Mouse (Mus musculus): ENCODE measurements around the gene Mettl7a1. TPM values are rescaled to one million over a fixed set of nuclear protein-coding genes. Genes with fewer than 3 reads are reported as not detected.
"Not testable (repeated sequence)": the region's sequence is repeated elsewhere in the genome, so short reads cannot be mapped to it uniquely, and the experiment has no call there.

Gene Mettl7a1
- polyA plus RNA-seq, 1 experiment from 2014 or later: 3.8 TPM

DNA sequence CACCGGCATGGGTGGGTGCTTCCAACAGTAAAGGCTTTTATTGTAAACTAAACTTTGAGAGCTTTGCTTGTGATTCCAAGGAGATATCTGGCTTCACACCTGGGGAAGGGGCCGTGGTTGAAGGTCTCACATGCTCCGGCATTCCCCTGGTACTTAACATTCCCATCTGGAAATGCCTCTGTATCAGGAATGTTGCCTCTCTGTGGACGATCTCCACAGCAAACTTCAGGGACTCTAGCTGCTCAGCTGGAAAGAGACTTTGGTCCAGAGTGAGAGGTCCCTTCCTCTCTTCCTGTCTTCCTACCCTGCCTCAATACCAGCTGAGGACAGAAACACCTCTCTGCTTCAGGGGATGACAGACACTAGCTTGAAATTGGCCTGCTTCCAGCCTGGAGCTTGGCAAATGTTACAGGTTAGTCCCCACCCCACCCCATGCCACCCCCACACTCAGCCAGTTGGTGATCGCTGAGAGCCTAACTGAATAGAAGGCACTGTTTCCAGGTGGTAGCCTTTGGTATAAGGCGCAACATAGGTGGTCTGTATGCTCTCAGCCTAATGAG is 47.6 kb downstream of the Mettl7a1 start:
- Histone ChIP-seq H3K4me2 (ENCODE audit: low read length) (no peak overlapping the region), H3K27ac (ENCODE audit: low read length) (no peak overlapping the region), H3K9me3 (ENCODE audit: control insufficient read depth, low read length) (no peaks in the 10 kb centered on the region), H3K9ac (replicated peaks; ENCODE audit: low read depth, low read length) (no peak overlapping the region), H3K4me1 (replicated peaks; ENCODE audit: control insufficient read depth, insufficient read depth, low read length) (no peaks in the 10 kb centered on the region), H3K27me3 (replicated peaks; ENCODE audit: control insufficient read depth, insufficient read depth, low read length) (no peaks in the 10 kb centered on the region), H3K36me3 (ENCODE audit: control insufficient read depth, insufficient read depth) (no peaks in the 10 kb centered on the region), H3K4me3 (replicated peaks; ENCODE audit: low read length) (no peak overlapping the region)
- ATAC-seq: no peak
- 82% methylated on average over 6 of the region's 6 CpGs for WGBS

DNA sequence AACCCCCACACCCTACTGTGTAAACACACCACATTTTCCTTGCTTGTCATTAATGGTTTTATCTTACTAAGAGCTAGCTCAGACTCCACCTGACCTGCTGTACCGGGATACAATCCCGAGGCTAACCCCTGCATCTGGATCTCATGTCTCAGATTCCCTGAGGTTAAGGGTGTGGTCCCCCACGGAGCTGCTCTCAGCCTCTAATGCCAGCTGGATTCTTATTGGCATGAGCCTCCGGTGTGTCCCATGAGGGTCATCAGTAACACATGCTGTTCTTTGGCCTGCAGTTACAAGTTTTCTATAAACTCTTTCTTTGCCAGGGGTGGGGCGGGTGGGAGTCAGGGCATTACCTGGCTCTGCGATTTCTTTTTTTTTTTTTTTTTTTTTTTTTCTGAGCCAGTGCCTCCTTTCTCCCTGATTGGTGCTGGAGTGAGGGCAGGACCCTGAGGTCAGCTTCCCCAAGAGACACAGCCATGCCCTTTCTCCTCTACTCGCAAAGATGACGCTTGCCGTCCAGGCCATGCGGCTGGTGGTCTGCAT is 48.8 kb downstream of the Mettl7a1 start, which contains the start of the genes Methig1 and Mettl7a2:
Gene Methig1 (plus strand): TSS at position 439 of the 540 bp plus-strand sequence.
Gene Mettl7a2 (plus strand): TSS at position 490 of the 540 bp plus-strand sequence.
- Histone ChIP-seq H3K36me3 (ENCODE audit: control insufficient read depth, insufficient read depth) (no peaks in the 10 kb centered on the region), H3K9me3 (ENCODE audit: control insufficient read depth, low read length) (no peaks in the 10 kb centered on the region), H3K27me3 (replicated peaks; ENCODE audit: control insufficient read depth, insufficient read depth, low read length) (no peaks in the 10 kb centered on the region), H3K9ac (replicated peaks; ENCODE audit: low read depth, low read length) (no peak within 1 kb of the TSS), H3K27ac (ENCODE audit: low read length) (no peak within 1 kb of the TSS), H3K4me2 (ENCODE audit: low read length) (no peak within 1 kb of the TSS), H3K4me1 (replicated peaks; ENCODE audit: control insufficient read depth, insufficient read depth, low read length) (no peaks in the 10 kb centered on the region), H3K4me3 (replicated peaks; ENCODE audit: low read length) (no peak within 1 kb of the TSS)
- ATAC-seq: no peak
- 93% methylated on average over 9 of the region's 10 CpGs for WGBS

DNA sequence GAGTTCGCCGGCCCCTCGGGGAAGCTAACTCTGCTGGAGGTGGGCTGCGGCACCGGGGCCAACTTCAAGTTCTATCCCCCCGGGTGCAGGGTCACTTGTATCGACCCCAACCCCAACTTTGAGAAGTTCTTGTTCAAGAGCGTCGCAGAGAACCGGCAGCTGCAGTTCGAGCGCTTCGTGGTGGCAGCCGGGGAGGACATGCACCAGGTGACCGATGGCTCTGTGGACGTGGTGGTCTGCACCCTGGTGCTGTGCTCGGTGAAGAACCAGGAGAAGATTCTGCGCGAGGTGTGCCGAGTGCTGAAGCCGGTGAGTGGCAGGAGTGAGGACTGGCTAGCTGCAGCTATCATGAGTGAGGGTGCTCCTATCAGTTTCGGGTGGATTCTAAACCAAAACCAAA is 49.5 kb downstream of the Mettl7a1 start:
- H3K27me3 ChIP-seq (replicated peaks; ENCODE audit: control insufficient read depth, insufficient read depth, low read length); H3K36me3 ChIP-seq (ENCODE audit: control insufficient read depth, insufficient read depth); H3K4me1 ChIP-seq (replicated peaks; ENCODE audit: control insufficient read depth, insufficient read depth, low read length); H3K9me3 ChIP-seq (ENCODE audit: control insufficient read depth, low read length); ATAC-seq; H3K4me3 ChIP-seq (replicated peaks; ENCODE audit: low read length); H3K27ac ChIP-seq (ENCODE audit: low read length); H3K9ac ChIP-seq (replicated peaks; ENCODE audit: low read depth, low read length); H3K4me2 ChIP-seq (ENCODE audit: low read length): not testable (repeated sequence)
- WGBS: 93% methylated on average over 11 of the region's 22 CpGs

DNA sequence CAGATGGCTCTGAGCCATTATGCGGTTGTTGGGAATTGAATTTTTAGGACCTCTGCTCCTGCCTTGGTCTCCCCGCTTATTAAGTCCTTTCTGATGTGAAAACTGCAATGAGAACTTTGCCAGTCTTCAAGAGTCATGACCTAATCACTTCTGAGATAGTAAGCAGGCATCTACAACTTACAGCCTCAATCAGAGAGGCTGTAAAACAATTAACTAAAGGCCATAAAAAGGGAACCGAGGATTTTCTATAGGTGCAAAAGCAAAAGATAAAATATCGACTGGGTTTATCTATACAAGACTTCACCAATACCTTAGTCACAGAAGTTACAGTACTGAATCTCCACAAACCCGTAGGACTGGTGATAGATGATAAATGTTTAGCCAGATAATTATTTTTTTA is 51.9 kb downstream of the Mettl7a1 start:
- Histone ChIP-seq H3K4me1 (replicated peaks; ENCODE audit: control insufficient read depth, insufficient read depth, low read length) (no peaks in the 10 kb centered on the region), H3K36me3 (ENCODE audit: control insufficient read depth, insufficient read depth) (no peaks in the 10 kb centered on the region), H3K27ac (ENCODE audit: low read length) (no peak overlapping the region), H3K4me3 (replicated peaks; ENCODE audit: low read length) (no peak overlapping the region), H3K9ac (replicated peaks; ENCODE audit: low read depth, low read length) (no peak overlapping the region), H3K4me2 (ENCODE audit: low read length) (no peak overlapping the region), H3K9me3 (ENCODE audit: control insufficient read depth, low read length) (no peaks in the 10 kb centered on the region), H3K27me3 (replicated peaks; ENCODE audit: control insufficient read depth, insufficient read depth, low read length) (no peaks in the 10 kb centered on the region)
- WGBS: 89% methylated on average over 5 of the region's 5 CpGs
- ATAC-seq: no peak

DNA sequence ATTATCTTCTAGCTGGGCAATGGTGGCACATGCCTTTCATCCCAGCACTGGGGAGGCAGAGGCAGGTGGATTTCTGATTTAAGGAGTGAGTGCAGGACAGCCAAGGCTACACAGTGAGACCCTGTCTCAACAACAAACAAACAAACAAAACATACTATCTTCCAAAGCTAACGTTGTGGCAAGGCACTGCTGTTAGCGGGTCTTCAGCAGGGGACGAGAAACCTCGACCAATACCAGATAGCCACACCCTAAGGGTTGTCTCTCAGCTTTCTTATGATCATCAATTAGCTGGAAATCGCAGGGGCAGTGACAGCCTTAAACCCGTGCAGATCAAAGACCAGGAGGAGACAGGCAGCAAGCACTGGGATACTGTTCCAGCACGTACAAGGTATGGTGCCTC is 60.3 kb downstream of the Mettl7a1 start, which contains the start of gene Higd1c:
Gene Higd1c (plus strand): TSS at position 301 of the 400 bp plus-strand sequence.
- WGBS: 76% methylated on average over 7 of the region's 7 CpGs

DNA sequence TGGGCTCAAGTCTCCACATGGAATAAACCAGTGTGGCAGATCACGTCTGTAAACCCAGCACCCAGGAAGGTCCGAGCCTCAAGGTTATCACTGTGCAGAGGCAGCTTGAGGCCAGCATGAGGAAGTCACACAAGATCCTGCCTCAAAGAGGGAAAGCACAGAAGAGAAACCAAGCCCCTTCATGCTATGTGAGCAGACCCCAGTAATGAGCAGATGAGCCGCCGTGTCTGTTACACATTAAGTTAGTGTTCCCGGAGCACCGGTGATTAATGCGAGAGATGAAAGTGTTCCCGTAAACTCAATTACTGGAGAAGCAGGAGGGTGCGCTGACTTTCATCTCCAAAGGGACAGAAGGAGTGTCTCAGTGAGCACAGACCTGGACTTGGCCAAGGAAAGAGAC is 62.0 kb downstream of the Mettl7a1 start:
- H3K27me3 ChIP-seq (replicated peaks; ENCODE audit: control insufficient read depth, insufficient read depth, low read length); H3K4me2 ChIP-seq (ENCODE audit: low read length); H3K9ac ChIP-seq (replicated peaks; ENCODE audit: low read depth, low read length); H3K27ac ChIP-seq (ENCODE audit: low read length); H3K4me1 ChIP-seq (replicated peaks; ENCODE audit: control insufficient read depth, insufficient read depth, low read length); ATAC-seq; H3K9me3 ChIP-seq (ENCODE audit: control insufficient read depth, low read length); H3K4me3 ChIP-seq (replicated peaks; ENCODE audit: low read length); H3K36me3 ChIP-seq (ENCODE audit: control insufficient read depth, insufficient read depth): not testable (repeated sequence)
- 57% methylated on average over 7 of the region's 9 CpGs for WGBS

More for the DNA sequence above, 60.3 kb downstream of the Mettl7a1 start, which contains the start of gene Higd1c:
- Histone ChIP-seq H3K27ac (ENCODE audit: low read length) (no peak within 1 kb of the TSS), H3K4me1 (replicated peaks; ENCODE audit: control insufficient read depth, insufficient read depth, low read length) (no peaks in the 10 kb centered on the region), H3K27me3 (replicated peaks; ENCODE audit: control insufficient read depth, insufficient read depth, low read length) (no peaks in the 10 kb centered on the region), H3K9me3 (ENCODE audit: control insufficient read depth, low read length) (no peaks in the 10 kb centered on the region), H3K9ac (replicated peaks; ENCODE audit: low read depth, low read length) (no peak within 1 kb of the TSS), H3K4me2 (ENCODE audit: low read length) (no peak within 1 kb of the TSS), H3K36me3 (ENCODE audit: control insufficient read depth, insufficient read depth) (no peaks in the 10 kb centered on the region), H3K4me3 (replicated peaks; ENCODE audit: low read length) (no peak within 1 kb of the TSS)
- no peak for ATAC-seq

DNA sequence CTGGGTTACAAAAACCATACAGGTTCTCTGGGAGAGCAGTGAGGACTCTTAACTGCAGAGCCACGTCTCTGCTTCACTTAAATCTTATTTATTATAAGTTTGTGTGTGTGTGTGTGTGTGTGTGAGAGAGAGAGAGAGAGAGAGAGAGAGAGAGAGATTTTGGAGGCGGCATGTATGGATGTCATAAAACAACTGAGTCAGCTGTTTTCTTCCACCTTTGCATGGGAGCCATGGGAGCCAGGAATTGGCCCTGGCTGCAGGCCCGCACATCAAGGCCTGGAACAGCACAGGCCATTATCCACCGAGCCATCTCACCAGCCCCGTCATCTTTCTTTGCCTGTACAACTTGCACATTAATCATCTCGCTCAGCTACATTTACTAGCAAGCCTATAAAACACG is 63.2 kb downstream of the Mettl7a1 start:
- Histone ChIP-seq H3K9ac (replicated peaks; ENCODE audit: low read depth, low read length) (no peak overlapping the region), H3K36me3 (ENCODE audit: control insufficient read depth, insufficient read depth) (no peaks in the 10 kb centered on the region), H3K4me3 (replicated peaks; ENCODE audit: low read length) (no peak overlapping the region), H3K4me1 (replicated peaks; ENCODE audit: control insufficient read depth, insufficient read depth, low read length) (no peaks in the 10 kb centered on the region), H3K27me3 (replicated peaks; ENCODE audit: control insufficient read depth, insufficient read depth, low read length) (no peaks in the 10 kb centered on the region), H3K27ac (ENCODE audit: low read length) (no peak overlapping the region), H3K4me2 (ENCODE audit: low read length) (no peak overlapping the region), H3K9me3 (ENCODE audit: control insufficient read depth, low read length) (no peaks in the 10 kb centered on the region)
- no peak for ATAC-seq
- WGBS: 88% methylated on average over 7 of the region's 7 CpGs

DNA sequence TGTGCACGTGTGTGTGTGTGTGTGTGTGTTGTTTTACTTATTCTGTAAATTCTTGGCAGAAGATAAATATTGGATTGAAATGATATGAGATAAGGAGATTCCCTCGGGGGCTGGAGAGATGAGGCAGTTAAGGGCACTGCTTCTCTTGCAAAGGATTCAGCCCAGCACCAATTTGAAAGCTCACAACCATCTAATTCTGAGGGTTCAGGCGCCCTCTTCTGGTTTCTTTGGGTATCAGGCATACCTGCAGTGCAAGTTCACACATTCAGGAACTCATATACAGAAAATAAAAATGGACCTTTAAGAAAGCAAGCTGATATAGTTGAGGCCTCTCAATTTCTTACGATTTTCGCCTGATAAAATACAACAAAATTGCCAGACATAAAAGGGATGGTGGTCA is 71.1 kb downstream of the Mettl7a1 start:
- Histone ChIP-seq H3K9ac (replicated peaks; ENCODE audit: low read depth, low read length) (no peak overlapping the region), H3K36me3 (ENCODE audit: control insufficient read depth, insufficient read depth) (no peaks in the 10 kb centered on the region), H3K27ac (ENCODE audit: low read length) (no peak overlapping the region), H3K9me3 (ENCODE audit: control insufficient read depth, low read length) (no peaks in the 10 kb centered on the region), H3K4me3 (replicated peaks; ENCODE audit: low read length) (no peak overlapping the region), H3K27me3 (replicated peaks; ENCODE audit: control insufficient read depth, insufficient read depth, low read length) (no peaks in the 10 kb centered on the region), H3K4me2 (ENCODE audit: low read length) (no peak overlapping the region), H3K4me1 (replicated peaks; ENCODE audit: control insufficient read depth, insufficient read depth, low read length) (no peaks in the 10 kb centered on the region)
- 38% methylated on average over 5 of the region's 5 CpGs for WGBS
- ATAC-seq: no peak

DNA sequence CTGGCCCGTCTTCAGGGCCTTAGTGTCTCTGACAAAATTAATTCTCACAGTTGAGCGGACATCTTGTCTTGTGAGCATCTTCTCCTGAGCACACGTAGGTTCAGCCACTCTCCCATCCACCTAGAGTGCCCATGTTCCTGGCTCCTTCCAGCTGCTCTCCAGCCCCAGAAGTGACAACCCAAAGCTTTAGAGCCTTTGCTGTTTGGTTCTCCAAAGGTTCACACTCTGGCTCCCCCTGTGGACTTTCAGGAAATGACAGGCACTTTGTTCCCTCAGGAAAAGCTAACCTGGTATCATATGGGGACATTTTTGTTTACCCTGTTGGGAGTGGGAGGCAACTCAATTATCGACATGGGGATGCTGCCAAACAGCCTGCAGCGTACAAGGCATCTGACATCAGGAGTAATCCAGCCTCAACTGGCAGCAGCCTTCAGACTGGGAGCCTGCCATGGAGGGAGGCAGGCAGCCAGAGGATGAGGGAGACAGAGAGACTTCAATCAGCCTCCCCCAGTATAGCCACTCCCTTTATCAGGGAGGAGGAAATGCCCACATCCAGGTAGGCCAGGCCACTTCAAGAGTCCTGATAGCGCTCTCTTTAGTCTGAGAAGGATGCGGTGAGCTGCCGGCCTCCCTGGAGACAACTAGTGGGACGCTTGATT is 74.0 kb downstream of the Mettl7a1 start:
- H3K4me1 ChIP-seq (replicated peaks; ENCODE audit: control insufficient read depth, insufficient read depth, low read length); H3K9ac ChIP-seq (replicated peaks; ENCODE audit: low read depth, low read length); H3K4me3 ChIP-seq (replicated peaks; ENCODE audit: low read length); H3K27me3 ChIP-seq (replicated peaks; ENCODE audit: control insufficient read depth, insufficient read depth, low read length); H3K4me2 ChIP-seq (ENCODE audit: low read length); H3K27ac ChIP-seq (ENCODE audit: low read length); H3K36me3 ChIP-seq (ENCODE audit: control insufficient read depth, insufficient read depth); H3K9me3 ChIP-seq (ENCODE audit: control insufficient read depth, low read length): not testable (repeated sequence)
- peak; percentile 62; the same call in 1 of the 2 replicates for ATAC-seq
- WGBS: 17% methylated on average over 3 of the region's 9 CpGs
